ENCODE assay signal across 8 mouse cellular contexts in genomic region chr5:123974179-123974485, GRCm38 (mm10). TPM values are rescaled to one million over a fixed set of nuclear protein-coding genes. Genes with fewer than 3 reads are reported as not detected.
A peak's percentile ranks its signal among the peaks of the same experiment; 100 is the strongest.
DNase-seq lines count a peak whose midpoint lies in the region; ATAC-seq and TF ChIP-seq lines count a peak whose summit lies in the region.

No protein-coding gene starts in this region.

- peaks cover 22% of the 10 kb centered on the region for H3K4me1 ChIP-seq in brown adipose tissue, adult 24 weeks (ENCODE audit: control insufficient read depth, insufficient read depth, insufficient read length, low read length)
- peaks cover 33% of the 10 kb centered on the region for H3K4me1 ChIP-seq in hindbrain, embryonic 12.5 days

- no peak for TF ChIP-seq CTCF in left cerebral cortex, adult 2 months (IDR thresholded peaks at IDR 0.05)

- 0% methylated on average over 14 of the region's 14 CpGs for WGBS in hindbrain, embryonic 12.5 days
- 3% methylated on average over 14 of the region's 14 CpGs for WGBS in macrophage (ENCODE audit: missing documents)

- peak overlapping the region; percentile 92 for H3K4me2 ChIP-seq in hindbrain, embryonic 12.5 days (replicated peaks)

- no peaks in the 10 kb centered on the region for H3K9me3 ChIP-seq in hindbrain, embryonic 12.5 days (replicated peaks)

- peak overlapping the region; percentile 84 for H3K9ac ChIP-seq in hindbrain, embryonic 12.5 days

- intact Hi-C loops in left cerebral cortex, adult 2 months (cut with DNase I) = no loop called here

- peak overlapping the region; percentile 86 for H3K4me3 ChIP-seq in left cerebral cortex, adult 2 months
- peak overlapping the region; percentile 70 for H3K4me3 ChIP-seq in brown adipose tissue, adult 24 weeks (ENCODE audit: insufficient read depth, low read depth, low read length)
- H3K4me3 ChIP-seq in hindbrain, embryonic 12.5 days = peak overlapping the region; percentile 79
- peak overlapping the region; percentile 20; the same call in 1 of the 2 replicates for H3K4me3 ChIP-seq in macrophage (ENCODE audit: inconsistent target)

- no peak for ATAC-seq in hindbrain, embryonic 12.5 days (ENCODE audit: low FRiP score)
- no peak for ATAC-seq in monocyte, adult 5-6 weeks (replicated peaks; ENCODE audit: insufficient number of reproducible peaks, low FRiP score, low TSS enrichment, poor library complexity, severe bottlenecking)

- H3K27me3 ChIP-seq in hindbrain, embryonic 12.5 days = peaks cover 44% of the 10 kb centered on the region

- DNase-seq in left cerebral cortex, adult 2 months (ENCODE audit: extremely low spot score in 1 of 2, low spot score in 2 of 2) = peak; percentile 46 to 54
- no peak for DNase-seq in left cerebral cortex, adult 18-20 months (ENCODE audit: low spot score in 2 of 2)
- no peak for DNase-seq in urinary bladder, postnatal 10 days (ENCODE audit: low spot score)
- no peak for DNase-seq in right cerebral cortex, postnatal 25 days

- H3K36me3 ChIP-seq in hindbrain, embryonic 12.5 days = no peaks in the 10 kb centered on the region
- no peaks in the 10 kb centered on the region for H3K36me3 ChIP-seq in macrophage (ENCODE audit: inconsistent target)

- H3K27ac ChIP-seq in left cerebral cortex, adult 2 months = peak overlapping the region; percentile 89
- no peak overlapping the region; the same call in 1 of the 2 replicates for H3K27ac ChIP-seq in brown adipose tissue, adult 24 weeks (replicated peaks; ENCODE audit: low read depth, low read length)
- no peak overlapping the region for H3K27ac ChIP-seq in hindbrain, embryonic 12.5 days
- H3K27ac ChIP-seq in macrophage = no peak overlapping the region

- no peaks in the 10 kb centered on the region for H3K79me2 ChIP-seq in macrophage (ENCODE audit: inconsistent target)

RNA-seq across cellular contexts. Expression of gene Hip1r, which starts 0.7 kb away (rescaled TPM):
- 10 to 100 TPM; 68.3 to 74.2 TPM for total RNA-seq in left cerebral cortex, adult 2 months (2021)
- 10 to 100 TPM; 66.5 to 67.7 TPM for total RNA-seq in left cerebral cortex, adult 18-20 months (2021)
- 3.8 and 5.2 TPM in 2 replicates for polyA plus RNA-seq in brown adipose tissue, adult 24 weeks (2012; ENCODE audit: insufficient read depth, insufficient read length, missing spikeins)
- polyA plus RNA-seq in hindbrain, embryonic 12.5 days (2016; fragmentation: Nextera tagmentation; extraction: Ambion mirVana) = 14.4 and 20.4 TPM in 2 replicates
- total RNA-seq in macrophage (2018; cell fraction: chromatin; rRNA removed) = 1 to 10 TPM in 6 of 26 experiments, under 1 TPM in 19, not detected in 1; 0.13 to 3.3 (median 0.47) TPM
- under 1 TPM; 0.03 to 0.86 (median 0.15) TPM for total RNA-seq in macrophage (2018; cell fraction: cytosol; rRNA removed)
- total RNA-seq in macrophage (2018; cell fraction: nucleus; rRNA removed) = 1 to 10 TPM in 6 of 26 experiments, under 1 TPM in 17, not detected in 3; 0.07 to 2.4 (median 0.52) TPM
- 0.04 to 0.47 TPM (median 0.21 TPM) in 3 replicates for polyA plus RNA-seq in macrophage (2018)
- 47.8 to 65.8 TPM (median 64.6 TPM) in 3 replicates for total RNA-seq in monocyte, adult 5-6 weeks (2017)

RNA-seq across cellular contexts. Expression of gene Ccdc62, which starts 43.7 kb away (rescaled TPM):
- total RNA-seq in left cerebral cortex, adult 2 months (2021) = 1 to 10 TPM; 2.9 to 4.1 TPM
- total RNA-seq in left cerebral cortex, adult 18-20 months (2021) = 1 to 10 TPM; 2.5 to 2.7 TPM
- polyA plus RNA-seq in brown adipose tissue, adult 24 weeks (2012; ENCODE audit: insufficient read depth, insufficient read length, missing spikeins) = 6.1 and 11.5 TPM in 2 replicates
- 5.3 and 7.4 TPM in 2 replicates for polyA plus RNA-seq in hindbrain, embryonic 12.5 days (2016; fragmentation: Nextera tagmentation; extraction: Ambion mirVana)
- total RNA-seq in macrophage (2018; cell fraction: chromatin; rRNA removed) = 10 to 100 TPM in 17 of 26 experiments, 1 to 10 TPM in 9; 4.2 to 19.4 (median 11.4) TPM
- total RNA-seq in macrophage (2018; cell fraction: cytosol; rRNA removed) = 1 to 10 TPM in 22 of 26 experiments, under 1 TPM in 4; 0.81 to 1.8 (median 1.2) TPM
- total RNA-seq in macrophage (2018; cell fraction: nucleus; rRNA removed) = 10 to 100 TPM in 6 of 26 experiments, 1 to 10 TPM in 20; 3.0 to 17.2 (median 8.2) TPM
- polyA plus RNA-seq in macrophage (2018) = 0.93 to 1.7 TPM (median 1.1 TPM) in 3 replicates
- 0.97 to 2.9 TPM (median 1.2 TPM) in 3 replicates for total RNA-seq in monocyte, adult 5-6 weeks (2017)

RNA-seq across cellular contexts. Expression of gene Gm43518, which starts 46.9 kb away (rescaled TPM):
- 1 to 10 TPM in 1 of 2 experiments, under 1 TPM in 1; 0.63 to 1.1 TPM for total RNA-seq in left cerebral cortex, adult 2 months (2021)
- total RNA-seq in left cerebral cortex, adult 18-20 months (2021) = 1 to 10 TPM in 1 of 2 experiments, under 1 TPM in 1; 0.80 to 1.1 TPM
- not detected in 2 replicates for polyA plus RNA-seq in brown adipose tissue, adult 24 weeks (2012; ENCODE audit: insufficient read depth, insufficient read length, missing spikeins)
- polyA plus RNA-seq in hindbrain, embryonic 12.5 days (2016; fragmentation: Nextera tagmentation; extraction: Ambion mirVana) = 3.4 and 4.0 TPM in 2 replicates
- total RNA-seq in macrophage (2018; cell fraction: chromatin; rRNA removed) = 1 to 10 TPM in 16 of 26 experiments, not detected in 10; 1.1 to 4.2 (median 2.6) TPM
- total RNA-seq in macrophage (2018; cell fraction: cytosol; rRNA removed) = under 1 TPM in 6 of 26 experiments, not detected in 20; 0.31 to 0.61 (median 0.43) TPM
- total RNA-seq in macrophage (2018; cell fraction: nucleus; rRNA removed) = 1 to 10 TPM in 11 of 26 experiments, not detected in 15; 1.0 to 5.2 (median 2.4) TPM
- not detected in 3 replicates for polyA plus RNA-seq in macrophage (2018)
- total RNA-seq in monocyte, adult 5-6 weeks (2017) = not detected in 3 replicates

RNA-seq across cellular contexts. Expression of gene Vps37b, which starts 57.9 kb away (rescaled TPM):
- 10 to 100 TPM; 46.1 to 47.3 TPM for total RNA-seq in left cerebral cortex, adult 2 months (2021)
- 10 to 100 TPM; 43.2 to 50.5 TPM for total RNA-seq in left cerebral cortex, adult 18-20 months (2021)
- polyA plus RNA-seq in brown adipose tissue, adult 24 weeks (2012; ENCODE audit: insufficient read depth, insufficient read length, missing spikeins) = 2.7 and 3.7 TPM in 2 replicates
- 70.8 and 78.6 TPM in 2 replicates for polyA plus RNA-seq in hindbrain, embryonic 12.5 days (2016; fragmentation: Nextera tagmentation; extraction: Ambion mirVana)
- total RNA-seq in macrophage (2018; cell fraction: chromatin; rRNA removed) = 10 to 100 TPM in 18 of 26 experiments, 1 to 10 TPM in 8; 2.8 to 36.2 (median 19.1) TPM
- 10 to 100 TPM; 16.0 to 47.4 (median 23.1) TPM for total RNA-seq in macrophage (2018; cell fraction: cytosol; rRNA removed)
- 10 to 100 TPM; 11.7 to 48.2 (median 24.6) TPM for total RNA-seq in macrophage (2018; cell fraction: nucleus; rRNA removed)
- 13.1 to 27.6 TPM (median 22.7 TPM) in 3 replicates for polyA plus RNA-seq in macrophage (2018)
- total RNA-seq in monocyte, adult 5-6 weeks (2017) = 118 to 126 TPM (median 121 TPM) in 3 replicates

Comparison
In these comparisons a context has a peak if more than half of its experiments do, and no peak if none do; other contexts are left out.
1. DNase-seq: peak in left cerebral cortex, adult 2 months (2 of 2); none in left cerebral cortex, adult 18-20 months (0 of 2), urinary bladder, postnatal 10 days (single experiment) and right cerebral cortex, postnatal 25 days (single experiment).
2. H3K4me3 ChIP-seq: peak in every context shown above with its lines; median percentile 86 in left cerebral cortex, adult 2 months; 79 in hindbrain, embryonic 12.5 days; 70 in brown adipose tissue, adult 24 weeks; 20 in macrophage.